Mouse (Mus musculus): Measurements from ENCODE around the gene Rtcb.
A peak's percentile ranks its signal among the peaks of the same experiment; 100 is the strongest.

Rtcb gene

GRCm38 (mm10) chr10:85948483-85949196 is 9.0 kb downstream of the Rtcb start:
- DNase-seq (ENCODE audit: low spot score in 2 of 2): no peak

GRCm38 (mm10) chr10:85936280-85936965 is 21.2 kb downstream of the Rtcb start:
- DNase-seq (ENCODE audit: low spot score in 2 of 2): no peak

- no peak for DNase-seq (ENCODE audit: low spot score in 2 of 2)
These were observed 27.7 kb downstream of the Rtcb start for GRCm38 (mm10) chr10:85929962-85930361.

- DNase-seq (ENCODE audit: low spot score in 2 of 2): no peak
These were observed 28.4 kb downstream of the Rtcb start for GRCm38 (mm10) chr10:85929208-85929591.

GRCm38 (mm10) chr10:85928499-85929207 is 29.0 kb downstream of the Rtcb start:
- peak; percentile 54 to 77 for DNase-seq (ENCODE audit: low spot score in 2 of 2)

GRCm38 (mm10) chr10:85927676-85928445 is 29.8 kb downstream of the Rtcb start, which contains the start of gene Ascl4:
Ascl4 (plus strand) TSS chr10:85927681.
- DNase-seq (ENCODE audit: low spot score in 2 of 2): no peak

- DNase-seq (ENCODE audit: low spot score in 2 of 2): peak; percentile 94
These were observed 40.9 kb downstream of the Rtcb start, which contains the start of gene Prdm4 for GRCm38 (mm10) chr10:85916498-85917309. Prdm4 (minus strand) TSS chr10:85917142.
